Mouse (Mus musculus) mouse trophoblast stem cell (cell line): Measurements from ENCODE around the gene Cd300c2.
"Not testable (repeated sequence)": the region's sequence is repeated elsewhere in the genome, so short reads cannot be mapped to it uniquely, and the experiment has no call there.

Experiments
- in situ Hi-C, 2 experiments: fragments of 300-500 bp; cut with MseI, MboI; formaldehyde crosslinking; loops; 2 replicates in 1 of 2; 3 replicates in 1 of 2; pipeline ENCODE4 v1.15.1; 2025

Cd300c2 gene

DNA sequence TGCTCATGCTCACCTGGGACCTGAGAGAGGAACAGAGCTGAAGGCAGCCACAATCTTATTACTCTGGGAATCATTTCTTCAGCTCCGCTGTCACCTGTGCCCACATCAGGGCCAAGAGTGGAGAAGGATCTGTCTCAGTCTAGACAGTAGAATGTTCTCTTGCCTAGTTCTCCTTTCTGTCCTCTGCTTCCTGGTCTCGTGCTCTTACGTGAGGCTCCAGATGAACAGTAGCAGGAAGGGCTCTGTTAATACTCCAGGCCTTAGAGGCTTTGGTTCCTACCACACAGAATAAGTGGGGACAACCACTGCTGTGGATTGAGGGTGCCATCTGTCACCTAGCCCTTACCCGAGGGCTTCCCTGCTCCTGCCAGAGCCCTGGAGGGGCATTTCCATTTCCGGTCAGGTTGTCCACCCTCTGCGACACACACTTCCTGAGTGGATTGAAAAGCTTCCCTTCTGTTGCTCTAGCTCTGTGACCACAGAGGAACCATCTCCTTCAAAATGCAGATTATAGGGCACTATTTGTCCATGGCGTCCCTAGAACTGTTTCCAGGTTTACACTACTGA is at the start of gene Cd300c2:
Gene Cd300c2, minus strand, starts transcription at position 407 of the 567 bp plus-strand sequence.
- in situ Hi-C loops: no loop called here

DNA sequence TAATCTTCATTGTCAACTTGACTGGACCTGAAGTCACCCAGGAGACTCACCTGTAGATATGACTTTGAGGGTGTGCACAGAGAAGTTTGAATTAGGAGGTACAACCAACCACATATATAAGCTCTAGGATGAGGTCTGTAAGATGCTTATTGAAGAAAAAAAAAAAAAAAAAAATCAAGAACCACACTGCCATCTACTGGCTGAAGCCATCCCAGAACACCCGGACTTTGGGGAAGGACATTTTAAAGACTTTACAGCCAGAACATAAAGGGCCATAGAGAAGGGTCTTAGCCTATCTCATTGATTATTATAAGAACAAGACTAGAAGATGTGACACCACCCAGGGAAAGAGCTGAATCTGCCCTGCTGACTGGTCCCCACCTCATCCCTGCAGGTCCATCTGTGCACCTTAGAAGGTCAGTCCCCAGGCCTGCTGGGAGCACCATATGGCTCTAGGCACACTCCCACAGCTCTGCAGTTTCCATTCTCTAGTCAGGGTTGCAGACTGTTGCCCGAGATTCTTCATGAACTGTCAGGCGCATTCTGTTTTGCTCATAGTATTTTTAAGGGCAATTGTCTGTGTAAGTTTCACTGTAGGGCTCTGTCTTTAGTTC is 47.7 kb upstream of the Cd300c2 start:
- in situ Hi-C loops: no loop called here

DNA sequence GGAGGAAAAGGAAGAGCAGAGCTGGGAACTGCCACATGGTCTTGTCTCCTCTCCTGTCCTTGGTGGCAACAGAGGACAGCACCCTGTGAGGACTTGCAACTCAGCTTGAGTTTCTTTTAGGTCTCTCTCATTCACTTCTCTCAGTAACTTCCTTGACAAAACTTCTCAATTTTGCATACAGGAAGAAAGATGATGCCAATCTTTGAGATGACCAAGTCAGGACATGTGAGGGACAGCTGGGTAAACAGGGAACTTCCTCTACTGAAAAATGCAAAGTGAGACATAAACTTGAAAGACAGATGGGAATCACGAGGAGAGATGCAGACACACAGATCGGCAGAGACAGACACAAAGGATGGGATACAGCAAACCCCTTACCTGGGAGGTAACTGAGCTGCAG is 46.6 kb upstream of the Cd300c2 start, which contains the start of gene Cd300ld3:
Gene Cd300ld3, minus strand, starts transcription at position 151 of the 400 bp plus-strand sequence.
- in situ Hi-C loops: no loop called here

DNA sequence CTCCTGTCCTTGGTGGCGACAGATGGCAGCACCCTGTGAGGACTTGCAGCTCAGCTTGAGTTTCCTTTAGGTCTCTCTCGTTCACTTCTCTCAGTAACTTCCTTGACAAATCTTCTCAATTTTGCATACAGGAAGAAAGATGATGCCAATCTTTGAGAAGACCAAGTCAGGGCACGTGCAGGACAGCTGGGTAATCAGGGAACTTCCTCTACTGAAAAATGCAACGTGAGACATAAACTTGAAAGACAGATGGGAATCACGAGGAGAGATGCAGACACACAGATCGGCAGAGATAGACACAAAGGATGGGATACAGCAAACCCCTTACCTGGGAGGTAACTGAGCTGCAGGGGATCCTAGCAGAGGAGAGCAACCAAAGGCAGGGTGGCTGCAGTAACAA is 36.0 kb upstream of the Cd300c2 start, which contains the start of gene Cd300ld5:
Gene Cd300ld5, minus strand, starts transcription at position 101 of the 400 bp plus-strand sequence.
- in situ Hi-C loops: not testable (repeated sequence)

DNA sequence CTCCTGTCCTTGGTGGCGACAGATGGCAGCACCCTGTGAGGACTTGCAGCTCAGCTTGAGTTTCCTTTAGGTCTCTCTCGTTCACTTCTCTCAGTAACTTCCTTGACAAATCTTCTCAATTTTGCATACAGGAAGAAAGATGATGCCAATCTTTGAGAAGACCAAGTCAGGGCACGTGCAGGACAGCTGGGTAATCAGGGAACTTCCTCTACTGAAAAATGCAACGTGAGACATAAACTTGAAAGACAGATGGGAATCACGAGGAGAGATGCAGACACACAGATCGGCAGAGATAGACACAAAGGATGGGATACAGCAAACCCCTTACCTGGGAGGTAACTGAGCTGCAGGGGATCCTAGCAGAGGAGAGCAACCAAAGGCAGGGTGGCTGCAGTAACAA is 25.2 kb upstream of the Cd300c2 start, which contains the start of gene Cd300ld4:
Gene Cd300ld4, minus strand, starts transcription at position 101 of the 400 bp plus-strand sequence.
- in situ Hi-C loops: not testable (repeated sequence)

DNA sequence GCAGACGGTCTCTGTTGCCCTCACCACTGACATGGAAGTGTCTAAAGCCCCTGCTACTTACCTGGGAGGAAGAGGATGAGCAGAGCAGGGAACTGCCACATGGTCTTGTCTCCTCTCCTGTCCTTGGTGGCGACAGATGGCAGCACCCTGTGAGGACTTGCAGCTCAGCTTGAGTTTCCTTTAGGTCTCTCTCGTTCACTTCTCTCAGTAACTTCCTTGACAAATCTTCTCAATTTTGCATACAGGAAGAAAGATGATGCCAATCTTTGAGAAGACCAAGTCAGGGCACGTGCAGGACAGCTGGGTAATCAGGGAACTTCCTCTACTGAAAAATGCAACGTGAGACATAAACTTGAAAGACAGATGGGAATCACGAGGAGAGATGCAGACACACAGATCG is 14.4 kb upstream of the Cd300c2 start, which contains the start of gene Cd300ld2:
Gene Cd300ld2, minus strand, starts transcription at position 101 of the 400 bp plus-strand sequence.
- in situ Hi-C loops: not testable (repeated sequence)

DNA sequence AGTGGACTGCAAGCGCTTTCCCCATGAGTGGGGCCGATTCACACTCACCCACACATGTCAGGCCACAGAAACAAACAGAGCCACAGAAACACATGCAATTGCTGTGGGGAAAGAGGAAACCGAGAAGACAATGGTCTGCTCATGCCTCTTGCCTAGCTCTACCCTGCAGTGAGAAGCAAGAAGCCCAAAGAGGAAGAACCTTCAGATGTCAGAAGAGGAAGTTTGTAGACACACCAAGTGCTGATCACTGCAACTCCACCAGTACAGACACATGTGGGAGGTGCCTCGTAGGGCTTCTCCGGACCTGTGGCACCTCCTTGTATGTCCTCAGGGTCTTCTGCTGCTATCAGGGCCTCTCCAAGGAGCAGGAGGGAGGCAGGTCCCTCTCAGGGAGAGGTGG is 2.4 kb upstream of the Cd300c2 start:
- in situ Hi-C loops: no loop called here

DNA sequence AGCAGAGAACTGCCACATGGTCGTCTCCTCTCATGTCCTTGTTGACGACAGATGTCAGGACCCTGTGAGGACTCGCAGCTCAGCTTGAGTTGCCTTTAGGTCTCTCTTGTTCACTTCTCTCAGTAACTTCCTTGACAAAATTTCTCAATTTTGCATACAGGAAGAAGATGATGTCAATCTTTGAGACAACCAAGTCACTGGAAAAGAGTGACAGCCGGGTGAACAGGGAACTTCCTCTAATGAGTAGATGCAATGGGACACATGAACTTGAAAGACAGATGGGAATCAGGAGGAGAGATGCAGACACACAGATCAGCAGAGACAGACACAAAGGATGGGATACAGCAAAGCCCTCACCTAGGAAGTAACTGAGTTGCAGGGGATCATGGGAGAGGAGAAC is 11.9 kb downstream of the Cd300c2 start, which contains the start of gene Cd300ld:
Gene Cd300ld, minus strand, starts transcription at position 130 of the 400 bp plus-strand sequence.
- in situ Hi-C loops: loop anchor here in 1 of 2 experiments (10.0 to 25.0 kb wide), 2 partner anchors 65 to 148 kb away; partner anchors contain the start of gene Cd300lf

DNA sequence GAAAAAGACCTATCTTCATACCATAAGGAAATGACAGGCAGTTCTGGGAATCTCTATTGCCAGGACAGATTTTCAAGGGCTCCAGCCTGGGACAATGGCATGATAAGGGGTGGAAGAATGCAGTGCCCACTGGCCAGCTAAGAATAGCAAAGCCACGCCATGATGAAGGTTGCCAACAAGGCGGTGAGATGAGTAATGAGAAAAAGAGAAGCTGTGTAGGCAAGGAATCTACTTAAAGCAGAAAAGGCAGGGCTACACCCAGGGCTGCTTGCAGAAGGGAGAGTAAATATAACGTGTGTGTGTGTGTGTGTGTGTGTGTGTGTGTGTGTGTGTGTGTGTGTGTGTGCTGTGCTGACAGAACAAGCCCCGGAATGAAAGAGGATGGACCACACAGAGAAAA is 19.8 kb downstream of the Cd300c2 start:
- in situ Hi-C loops: loop anchor here in 1 of 2 experiments (25.0 kb wide), 1 partner anchor 155 kb away; the partner anchor contains the start of gene Cd300lf

DNA sequence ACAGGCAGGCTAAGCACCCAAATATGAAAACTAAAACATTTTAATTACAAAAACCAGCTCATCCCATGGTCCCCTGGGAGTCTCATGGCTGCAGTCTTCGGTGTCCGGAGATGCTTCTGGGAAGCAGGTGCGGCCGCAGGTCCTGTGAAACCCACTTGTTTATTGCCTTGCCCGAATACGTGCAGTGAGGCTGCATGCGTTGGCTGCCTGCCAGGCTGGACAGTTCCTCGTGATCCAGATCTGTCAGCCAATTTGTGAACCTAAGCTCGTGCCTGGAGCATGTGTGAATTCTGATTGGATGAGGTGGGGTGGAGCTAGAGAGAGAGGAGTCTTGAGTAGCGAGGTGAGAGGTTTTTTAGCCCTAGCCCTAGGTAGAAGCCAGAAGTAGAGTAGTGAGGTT is 29.0 kb downstream of the Cd300c2 start:
- in situ Hi-C loops: no loop called here

DNA sequence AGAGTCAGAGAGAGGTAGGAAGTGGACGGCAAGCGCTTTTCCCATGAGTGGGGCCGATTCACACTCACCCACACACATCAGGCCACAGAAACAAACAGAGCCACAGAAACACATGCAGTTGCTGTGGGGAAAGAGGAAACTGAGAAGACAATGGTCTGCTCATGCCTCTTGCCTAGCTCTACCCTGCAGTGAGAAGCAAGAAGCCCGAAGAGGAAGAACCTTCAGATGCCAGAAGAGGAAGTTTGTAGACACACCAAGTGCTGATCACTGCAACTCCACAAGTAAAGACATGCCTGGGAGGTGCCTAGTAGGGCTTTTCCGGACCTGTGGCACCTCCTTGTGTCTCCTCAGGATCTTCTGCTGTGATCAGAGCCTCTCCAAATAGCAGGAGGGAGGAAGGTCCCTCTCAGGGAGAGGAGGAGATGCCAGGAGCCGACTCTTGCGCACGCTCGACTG is 32.9 kb downstream of the Cd300c2 start, which contains the start of gene Cd300c:
Gene Cd300c, minus strand, starts transcription at position 406 of the 456 bp plus-strand sequence.
- in situ Hi-C loops: no loop called here

DNA sequence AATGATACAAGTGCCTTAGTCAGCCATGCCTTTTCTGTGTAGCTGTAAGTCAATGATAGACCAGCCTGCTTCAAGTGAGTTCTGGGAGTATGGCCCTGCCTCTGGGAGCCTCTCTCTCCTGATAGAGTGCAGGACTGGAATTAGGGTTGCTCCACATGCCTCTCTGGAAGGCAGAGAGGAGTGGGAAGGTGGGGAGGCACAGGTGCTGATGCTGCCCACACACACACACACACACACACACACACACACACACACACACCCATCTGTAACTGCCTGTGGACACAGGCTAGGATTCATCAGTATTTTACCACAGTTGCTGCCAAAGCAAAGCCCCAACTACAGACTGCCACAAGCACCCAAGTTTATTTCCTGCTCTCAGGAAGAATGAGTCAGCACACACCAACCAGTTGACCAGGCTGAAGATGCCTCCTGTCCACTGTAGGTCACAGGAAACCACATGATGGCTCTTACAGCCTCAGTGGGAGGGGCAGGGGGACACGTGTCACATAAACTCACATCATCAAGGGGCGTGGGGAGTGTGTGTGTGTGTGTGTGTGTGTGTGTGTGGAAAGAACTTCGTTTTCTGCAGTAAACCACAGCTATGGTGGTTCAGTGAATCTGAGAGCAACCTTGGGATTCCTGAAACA is 36.4 kb downstream of the Cd300c2 start:
- in situ Hi-C loops: no loop called here

DNA sequence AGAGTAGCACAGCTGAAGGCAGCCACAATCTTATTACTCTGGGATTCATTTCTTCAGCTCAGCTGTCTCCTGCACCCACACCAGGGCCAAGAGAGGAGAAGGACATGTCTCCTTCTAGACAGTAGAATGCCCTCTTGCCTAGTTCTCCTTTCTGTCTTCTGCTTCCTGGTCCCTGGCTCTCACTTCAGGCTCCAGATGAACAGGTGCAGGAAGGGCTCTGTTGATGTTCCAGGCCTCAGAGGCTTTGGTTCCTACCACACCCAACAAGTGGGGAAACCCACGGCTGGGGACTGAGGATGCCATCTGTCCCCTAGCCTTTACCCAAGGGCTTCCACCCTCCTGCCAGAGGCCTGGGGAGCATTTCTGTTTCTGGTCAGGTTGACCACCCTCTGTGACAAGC is 41.3 kb downstream of the Cd300c2 start:
- in situ Hi-C loops: no loop called here
